Mouse (Mus musculus): ENCODE data around the gene Nphp3. TPM values are rescaled to one million over a fixed set of nuclear protein-coding genes. Genes with fewer than 3 reads are reported as not detected.

Gene Nphp3
- total and polyA plus RNA-seq, 3 experiments, result 2.3 to 3.7 TPM; not detected in 1

GRCm38 (mm10) chr9:104088555-104088954, 86.2 kb downstream of the Nphp3 start:
- H3K4me3 ChIP-seq (ENCODE audit: control insufficient read depth in 1 of 2, insufficient read depth in 1 of 2, low read depth in 2 of 2, low read length in 2 of 2), result no peak overlapping the region
- no peak for DNase-seq (ENCODE audit: low read depth, low spot score)
- no peak overlapping the region for H3K27ac ChIP-seq (ENCODE audit: control insufficient read depth, low read depth, low read length)
- peaks cover 0 to 2% of the 10 kb centered on the region in 2 experiments; a peak in 2 of 4 replicates for H3K36me3 ChIP-seq (ENCODE audit: control insufficient read depth in 1 of 2, insufficient read depth in 2 of 2, low read length in 2 of 2)
- no peaks in the 10 kb centered on the region for H3K27me3 ChIP-seq (ENCODE audit: control insufficient read depth in 1 of 2, insufficient read depth in 2 of 2, low read length in 2 of 2)
- no peak overlapping the region for H3K9ac ChIP-seq (ENCODE audit: control insufficient read depth, low read depth, low read length, poor library complexity, severe bottlenecking)
- no peaks in the 10 kb centered on the region for H3K4me1 ChIP-seq (ENCODE audit: control insufficient read depth in 1 of 2, insufficient read depth in 2 of 2, low read length in 2 of 2)
- H3K79me2 ChIP-seq (ENCODE audit: control insufficient read depth, insufficient read depth, low read length, poor library complexity), result no peaks in the 10 kb centered on the region
- TF ChIP-seq CHD2 (IDR thresholded peaks at IDR 0.05; ENCODE audit: low read length), result no peak
- no peak for TF ChIP-seq MXI1 (IDR thresholded peaks at IDR 0.05; ENCODE audit: low read depth, low read length)
- TF ChIP-seq NELFE (IDR thresholded peaks at IDR 0.05; ENCODE audit: low read depth, low read length), result no peak
- no peak for TF ChIP-seq MAFK (IDR thresholded peaks at IDR 0.05; ENCODE audit: borderline replicate concordance, low read depth, low read length)
- TF ChIP-seq USF2 (IDR thresholded peaks at IDR 0.05; ENCODE audit: borderline replicate concordance in 1 of 2, insufficient read depth in 1 of 2, low read depth in 1 of 2, low read length in 2 of 2), result no peak
- H3K9me3 ChIP-seq (replicated peaks; ENCODE audit: insufficient read depth, low read length), result no peaks in the 10 kb centered on the region

GRCm38 (mm10) chr9:104092945-104093344, 90.6 kb downstream of the Nphp3 start:
- Histone ChIP-seq H3K4me1 (ENCODE audit: control insufficient read depth in 1 of 2, insufficient read depth in 2 of 2, low read length in 2 of 2) (no peaks in the 10 kb centered on the region), H3K4me3 (ENCODE audit: control insufficient read depth in 1 of 2, insufficient read depth in 1 of 2, low read depth in 2 of 2, low read length in 2 of 2) (no peak overlapping the region), H3K27me3 (ENCODE audit: control insufficient read depth in 1 of 2, insufficient read depth in 2 of 2, low read length in 2 of 2) (no peaks in the 10 kb centered on the region), H3K79me2 (ENCODE audit: control insufficient read depth, insufficient read depth, low read length, poor library complexity) (no peaks in the 10 kb centered on the region), H3K36me3 (ENCODE audit: control insufficient read depth in 1 of 2, insufficient read depth in 2 of 2, low read length in 2 of 2) (no peaks in the 10 kb centered on the region), H3K27ac (ENCODE audit: control insufficient read depth, low read depth, low read length) (no peak overlapping the region), H3K9me3 (replicated peaks; ENCODE audit: insufficient read depth, low read length) (no peaks in the 10 kb centered on the region), H3K9ac (ENCODE audit: control insufficient read depth, low read depth, low read length, poor library complexity, severe bottlenecking) (no peak overlapping the region)
- DNase-seq (ENCODE audit: low read depth, low spot score), result no peak
- no peak for TF ChIP-seq RCOR1 (IDR thresholded peaks at IDR 0.05; ENCODE audit: low read depth, low read length)
- no peak for TF ChIP-seq NRF1 (IDR thresholded peaks at IDR 0.05; ENCODE audit: insufficient read depth, low read depth, low read length, poor library complexity, severe bottlenecking)
- TF ChIP-seq TAL1 (IDR thresholded peaks at IDR 0.05; ENCODE audit: low read length), result no peak
- TF ChIP-seq GATA1 (IDR thresholded peaks at IDR 0.05; ENCODE audit: low read depth, low read length), result no peak
- no peak for TF ChIP-seq GABPA (IDR thresholded peaks at IDR 0.05; ENCODE audit: low read depth, low read length)

Other genes with a start within 250 kb of the Nphp3 start
- not detected in 2 replicates for gene Tmem108, start 240.7 kb upstream of the Nphp3 start, total RNA-seq (2012; rRNA removed)
- not detected for gene Tmem108, start 240.7 kb upstream of the Nphp3 start, polyA plus RNA-seq (2012; ENCODE audit: insufficient read depth in 1 of 2, insufficient read length in 2 of 2, low read depth in 1 of 2, low replicate concordance in 2 of 2, missing spikeins in 1 of 2)
- gene Gm28305, start 38.1 kb downstream of the Nphp3 start, total RNA-seq (2012; rRNA removed), result not detected in 2 replicates
- not detected for gene Gm28305, start 38.1 kb downstream of the Nphp3 start, polyA plus RNA-seq (2012; ENCODE audit: insufficient read depth in 1 of 2, insufficient read length in 2 of 2, low read depth in 1 of 2, low replicate concordance in 2 of 2, missing spikeins in 1 of 2)
- gene Uba5, start 60.6 kb downstream of the Nphp3 start, total RNA-seq (2012; rRNA removed), result 24.2 and 30.8 TPM in 2 replicates
- gene Uba5, start 60.6 kb downstream of the Nphp3 start, polyA plus RNA-seq (2012; ENCODE audit: insufficient read depth in 1 of 2, insufficient read length in 2 of 2, low read depth in 1 of 2, low replicate concordance in 2 of 2, missing spikeins in 1 of 2), result 10 to 100 TPM in 1 of 2 experiments, not detected in 1; 35.5 TPM
- 14.3 and 16.0 TPM in 2 replicates for gene Acad11, start 60.8 kb downstream of the Nphp3 start, total RNA-seq (2012; rRNA removed)
- 10 to 100 TPM in 1 of 2 experiments, not detected in 1; 14.2 TPM for gene Acad11, start 60.8 kb downstream of the Nphp3 start, polyA plus RNA-seq (2012; ENCODE audit: insufficient read depth in 1 of 2, insufficient read length in 2 of 2, low read depth in 1 of 2, low replicate concordance in 2 of 2, missing spikeins in 1 of 2)
- 0.13 and 0.27 TPM in 2 replicates for gene Ackr4, start 124.4 kb downstream of the Nphp3 start, total RNA-seq (2012; rRNA removed)
- gene Ackr4, start 124.4 kb downstream of the Nphp3 start, polyA plus RNA-seq (2012; ENCODE audit: insufficient read depth in 1 of 2, insufficient read length in 2 of 2, low read depth in 1 of 2, low replicate concordance in 2 of 2, missing spikeins in 1 of 2), result under 1 TPM in 1 of 2 experiments, not detected in 1; 0.10 TPM